Mouse (Mus musculus): Measurements from ENCODE around the gene Llph.

DNA sequence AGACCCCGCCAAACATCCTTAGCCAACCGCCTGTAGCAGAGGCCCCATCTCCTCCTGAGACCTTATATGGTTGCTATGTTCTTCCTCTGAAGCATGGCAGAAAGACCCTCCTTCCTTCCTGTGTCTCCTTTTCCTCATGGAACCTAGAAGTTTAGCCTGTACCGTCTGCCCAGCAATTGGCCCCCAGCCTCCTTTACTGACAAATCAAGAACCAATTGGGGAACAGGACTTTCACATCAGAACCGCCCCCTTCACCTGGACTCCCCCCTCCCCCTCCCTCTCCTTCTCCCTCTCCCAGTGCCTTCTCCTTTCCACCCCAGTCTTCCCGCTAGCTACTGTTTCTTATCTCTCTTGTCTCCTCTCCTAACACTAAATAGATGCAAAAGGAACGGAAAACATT lies 12.6 kb downstream of the Llph start:
- TF ChIP-seq CTCF (IDR thresholded peaks at IDR 0.05; ENCODE audit: extremely low read depth, insufficient read depth, low read length) (no peak), POLR2A (IDR thresholded peaks at IDR 0.05; ENCODE audit: extremely low read depth, insufficient read depth, low read length) (no peak)

Data from cortical plate, adult 2 months (tissue).